Mouse (Mus musculus) spleen, postnatal 36 days (tissue): ENCODE measurements around the gene Slc24a3.

Experiments
- DNase-seq, 2 experiments: peaks; one replicate each; pipeline ENCODE4 v3.0.0; 2022; ENCODE audit warnings: low spot score in 2 of 2, mixed read lengths in 1 of 2

Slc24a3 gene

DNA sequence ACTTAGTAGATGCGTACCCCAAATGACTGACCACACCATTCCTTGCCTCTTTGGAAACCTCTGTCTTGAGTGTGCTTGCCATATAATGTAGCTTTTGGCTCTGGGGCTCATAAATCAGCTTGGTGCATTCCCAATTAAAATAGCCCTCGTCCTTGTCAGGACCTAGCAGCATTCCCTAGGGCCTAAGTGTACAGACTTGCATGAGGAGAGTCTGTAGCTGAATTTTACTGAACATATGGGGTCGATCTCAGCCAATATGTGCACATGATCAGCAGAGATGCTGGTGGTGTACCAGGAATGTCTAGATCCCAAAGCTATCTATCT is 254.3 kb downstream of the Slc24a3 start:
- no peak for DNase-seq

DNA sequence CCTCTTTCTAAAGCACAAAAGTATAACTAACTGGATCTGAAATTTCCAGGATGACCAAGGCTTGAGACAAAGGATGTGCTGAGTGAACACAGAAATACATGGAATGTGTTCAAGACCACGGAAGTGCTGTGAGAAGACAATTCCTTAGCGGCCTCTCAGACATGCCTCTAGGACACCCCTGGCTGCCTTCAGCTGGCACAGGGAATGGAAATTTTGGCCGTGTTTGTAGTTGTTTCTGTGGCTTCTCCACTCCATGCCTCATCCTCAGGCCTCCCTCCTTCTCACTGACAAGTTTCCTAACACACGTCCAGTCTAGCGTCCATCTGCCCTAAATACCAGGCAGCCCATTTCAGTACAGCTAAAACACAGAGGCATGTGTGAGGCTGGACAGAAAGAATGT is 262.4 kb downstream of the Slc24a3 start:
- no peak for DNase-seq

DNA sequence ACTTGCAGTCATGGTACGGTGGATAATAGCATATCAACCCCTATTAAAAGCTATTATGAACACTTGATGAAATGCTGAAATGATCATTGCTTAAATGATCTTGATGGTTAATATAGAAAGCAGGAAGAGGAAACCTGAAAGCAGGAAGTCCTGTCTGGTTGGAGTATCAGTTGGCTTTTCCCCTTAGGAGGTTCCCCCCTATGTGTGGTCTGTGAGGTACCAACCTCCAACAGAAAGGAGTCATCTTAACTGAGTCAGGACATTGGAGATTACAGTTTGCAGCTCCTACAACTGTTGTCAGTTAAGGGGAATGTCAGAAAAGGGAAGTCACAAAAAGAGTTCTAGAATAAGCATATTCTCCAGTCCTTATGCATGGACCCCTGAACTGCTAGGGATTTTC is 266.5 kb downstream of the Slc24a3 start:
- DNase-seq = no peak

DNA sequence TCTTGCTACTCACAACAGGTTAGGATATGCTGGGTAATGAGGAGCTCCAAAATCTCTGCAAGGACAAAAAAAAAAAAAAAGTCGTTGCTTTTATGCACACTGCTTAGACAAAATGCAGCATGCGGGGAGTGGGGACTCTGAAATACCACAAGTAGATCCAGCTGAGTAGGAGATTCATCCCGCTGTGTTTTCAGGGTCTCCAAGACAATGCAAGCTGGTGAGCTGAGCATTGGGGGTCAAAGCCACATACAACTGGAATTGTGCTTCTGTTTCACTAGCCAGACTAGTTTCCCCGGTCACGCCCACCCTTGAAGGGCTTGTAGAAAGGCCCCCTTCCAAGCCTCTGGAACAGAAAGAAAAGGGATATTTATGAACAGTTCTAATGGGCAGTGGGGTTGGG is 270.8 kb downstream of the Slc24a3 start:
- DNase-seq = no peak

DNA sequence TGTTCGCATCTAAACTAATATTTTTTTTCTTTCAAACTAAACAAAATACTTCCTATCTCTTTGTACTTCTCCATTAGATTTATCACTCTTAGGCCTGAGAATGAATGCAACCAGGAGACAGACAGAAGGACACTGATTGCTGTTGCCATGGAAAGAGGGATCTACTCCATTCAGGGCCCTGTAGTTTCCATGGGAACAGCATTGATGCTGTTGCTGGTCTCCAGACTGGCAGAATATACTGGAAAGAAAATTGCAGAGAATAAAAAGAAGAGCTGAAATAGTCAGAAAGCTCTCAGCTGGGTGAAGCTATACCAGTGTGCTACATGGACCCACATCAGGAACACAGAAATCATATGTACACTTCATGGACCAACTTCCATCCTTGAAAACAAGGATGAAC is 272.2 kb downstream of the Slc24a3 start:
- DNase-seq = no peak

DNA sequence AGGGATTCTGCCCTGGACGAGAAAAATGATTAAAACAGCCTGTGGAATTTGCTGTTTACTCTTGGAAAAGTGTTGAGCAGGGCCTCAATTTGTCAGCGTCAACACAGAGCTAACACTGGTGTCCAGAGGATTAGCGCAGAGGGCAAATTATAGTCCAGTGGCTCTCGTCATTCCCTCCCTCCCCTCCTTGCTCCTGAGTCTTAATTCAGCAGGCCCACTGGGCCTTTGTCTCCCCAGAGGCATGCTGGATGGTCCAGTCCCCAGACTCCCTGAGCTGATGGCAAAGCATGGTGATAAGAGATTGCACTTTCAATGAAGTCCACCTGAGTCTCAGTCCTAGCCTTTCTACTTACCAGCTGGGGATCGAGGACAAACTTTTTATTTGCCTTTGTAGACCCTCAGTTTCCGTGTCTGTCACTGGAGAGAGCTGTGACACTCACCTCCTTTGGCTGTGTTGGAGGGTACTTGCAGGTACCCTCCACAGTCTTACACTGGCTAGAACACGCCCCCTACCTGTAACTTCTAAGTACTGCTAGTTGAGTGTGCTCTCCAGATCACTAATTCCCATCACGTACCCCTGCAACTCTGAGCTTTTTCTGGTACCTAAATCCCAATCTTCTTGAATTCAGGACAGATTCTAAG is 289.7 kb downstream of the Slc24a3 start:
- no peak for DNase-seq

DNA sequence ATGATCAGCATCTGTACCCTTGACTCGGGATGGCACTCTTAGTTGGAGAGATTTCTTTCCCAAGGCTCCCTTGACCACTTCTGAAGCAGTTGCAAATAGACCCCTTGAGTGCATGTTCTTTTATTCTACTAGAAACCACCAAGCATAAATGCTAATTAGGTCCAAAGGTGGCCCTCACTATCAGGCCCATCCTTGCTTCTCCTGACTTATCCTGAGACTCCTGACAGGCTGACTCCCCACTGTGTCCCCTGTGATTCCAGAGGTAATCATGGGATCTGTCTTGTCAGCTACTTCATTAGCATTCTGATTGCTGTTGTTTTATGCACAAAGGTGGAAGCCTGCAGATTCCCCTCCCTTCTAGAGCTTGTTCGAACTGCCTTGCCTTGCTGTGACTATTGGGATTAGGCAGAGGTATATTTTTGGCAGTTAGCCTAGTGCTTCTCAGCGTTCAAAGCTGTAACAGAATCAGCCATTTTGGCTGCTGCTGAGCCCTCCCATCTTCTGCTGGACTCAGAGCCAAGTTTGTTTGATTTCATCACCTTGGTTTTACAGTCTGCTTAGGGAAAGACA is 293.4 kb downstream of the Slc24a3 start:
- DNase-seq = no peak

DNA sequence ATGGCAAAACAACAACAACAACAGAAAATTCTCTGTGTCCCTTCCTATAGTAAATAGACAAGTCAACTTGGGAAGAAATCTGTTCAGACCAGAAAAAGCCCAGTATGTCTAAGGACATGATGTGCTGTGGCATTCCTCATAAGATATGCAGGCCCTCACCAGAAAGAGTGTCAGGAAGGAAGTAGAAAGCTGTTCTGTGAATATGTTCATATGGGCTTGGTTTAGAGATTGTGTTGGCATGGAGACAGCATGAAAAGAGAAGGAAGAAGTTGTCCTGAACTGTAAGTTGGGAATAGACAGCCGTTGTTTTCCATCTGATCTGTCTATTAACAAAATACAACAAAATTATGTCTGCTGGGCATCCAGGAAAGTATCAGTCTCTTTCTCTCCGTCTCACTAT is 294.7 kb downstream of the Slc24a3 start:
- DNase-seq = no peak

DNA sequence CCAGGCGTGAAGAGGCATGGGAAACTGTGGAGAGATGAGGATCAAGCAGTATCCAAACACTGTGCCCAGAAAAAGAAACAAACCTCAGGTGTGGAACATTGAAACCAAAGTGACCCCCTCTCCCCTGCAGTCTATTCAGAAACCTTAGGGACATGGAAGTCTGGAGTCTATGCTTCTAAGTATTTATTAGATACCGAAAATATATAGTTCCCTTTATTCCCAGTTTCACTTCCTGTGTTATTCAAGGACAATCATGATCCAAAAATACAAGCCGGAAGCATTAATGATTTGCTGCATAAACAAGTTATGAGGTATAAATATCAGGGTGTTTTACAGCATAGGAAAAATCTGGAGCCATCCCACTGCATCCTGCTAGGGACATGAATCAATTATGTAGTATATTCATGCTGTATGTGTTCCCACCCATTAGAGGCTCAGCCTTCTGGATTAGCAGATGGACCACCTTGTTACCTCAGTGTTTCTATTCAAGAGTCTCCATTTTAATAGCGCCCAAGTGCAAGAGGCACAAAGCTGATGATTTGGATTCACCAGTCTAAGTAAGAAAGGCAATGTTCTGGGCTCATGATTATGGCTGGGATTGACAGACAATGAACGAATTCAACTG is 301.3 kb downstream of the Slc24a3 start:
- no peak for DNase-seq

DNA sequence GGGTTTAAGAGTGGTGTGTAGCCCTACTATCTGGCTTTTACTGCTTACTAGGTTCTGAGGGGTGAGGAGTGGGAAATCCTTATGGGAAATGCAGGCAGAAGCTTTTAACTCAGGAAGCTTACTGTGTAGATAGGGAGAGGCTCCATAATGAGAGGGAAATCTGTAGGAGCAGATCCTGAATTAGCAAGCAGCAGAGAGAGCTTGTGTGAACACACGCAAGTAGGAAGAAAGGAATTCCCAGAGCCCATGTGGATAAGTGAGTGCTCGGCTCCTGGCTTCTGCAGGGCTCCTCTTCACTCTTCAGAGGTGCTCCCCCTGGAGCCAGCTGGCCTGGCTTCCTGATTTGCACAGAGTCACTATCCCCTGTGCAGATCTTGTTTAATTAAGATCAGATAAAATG is 309.9 kb downstream of the Slc24a3 start:
- no peak for DNase-seq

DNA sequence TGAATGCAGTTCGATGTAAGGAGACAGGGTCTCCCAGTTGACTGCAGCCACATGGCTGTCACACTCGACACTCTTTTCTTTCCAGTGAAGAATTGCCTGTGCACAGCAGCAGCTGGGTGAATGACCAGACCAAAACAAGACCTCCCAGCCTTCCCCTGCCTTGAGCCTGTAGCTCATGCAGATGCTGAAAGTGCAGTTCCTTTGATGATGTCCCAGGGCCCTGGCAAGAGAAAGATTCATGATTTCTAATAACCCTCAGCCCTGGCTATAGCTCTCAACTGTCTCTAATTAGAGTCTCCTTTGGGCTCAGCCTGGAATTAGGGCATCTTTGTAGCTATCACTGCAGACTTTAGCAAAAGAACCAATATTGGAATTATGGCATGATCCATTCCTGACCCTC is 312.1 kb downstream of the Slc24a3 start:
- DNase-seq = no peak

DNA sequence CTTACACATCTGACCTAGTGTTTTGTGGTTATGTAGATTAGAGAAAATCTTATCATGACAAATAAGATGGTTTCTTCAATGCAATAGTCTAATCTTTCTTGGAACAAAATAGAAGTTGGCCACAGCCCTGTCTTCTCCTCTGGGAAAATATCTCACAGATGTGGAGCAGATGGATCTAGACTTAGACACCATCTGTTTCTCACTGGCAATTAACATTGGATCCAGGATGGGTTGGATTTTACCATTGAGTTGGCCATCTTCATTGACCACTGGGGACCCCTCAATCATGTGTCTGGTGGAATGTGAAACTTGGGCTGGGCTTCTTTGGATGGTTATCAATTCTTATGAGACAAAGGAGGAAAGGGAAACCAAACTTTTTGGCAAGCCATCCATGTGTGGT is 332.7 kb downstream of the Slc24a3 start:
- no peak for DNase-seq

DNA sequence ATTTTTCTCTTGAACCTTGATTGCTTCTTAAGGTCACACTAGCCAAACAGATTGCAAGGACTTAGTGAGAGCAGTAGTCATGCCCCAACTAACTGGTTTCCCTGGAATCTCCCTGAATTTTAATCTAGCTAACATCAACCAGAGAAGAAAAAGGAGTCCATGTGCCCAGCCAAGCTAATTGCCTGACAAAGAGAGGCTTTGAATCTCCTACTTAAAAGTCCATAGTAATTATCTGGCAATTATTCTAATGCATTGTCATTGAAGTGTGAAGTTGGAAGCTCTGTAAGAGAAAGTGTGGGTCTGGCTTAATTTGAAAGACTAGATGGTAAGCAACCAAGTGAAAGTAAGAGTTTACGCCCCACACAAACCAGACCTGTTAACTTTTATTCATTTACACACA is 333.9 kb downstream of the Slc24a3 start:
- no peak for DNase-seq

DNA sequence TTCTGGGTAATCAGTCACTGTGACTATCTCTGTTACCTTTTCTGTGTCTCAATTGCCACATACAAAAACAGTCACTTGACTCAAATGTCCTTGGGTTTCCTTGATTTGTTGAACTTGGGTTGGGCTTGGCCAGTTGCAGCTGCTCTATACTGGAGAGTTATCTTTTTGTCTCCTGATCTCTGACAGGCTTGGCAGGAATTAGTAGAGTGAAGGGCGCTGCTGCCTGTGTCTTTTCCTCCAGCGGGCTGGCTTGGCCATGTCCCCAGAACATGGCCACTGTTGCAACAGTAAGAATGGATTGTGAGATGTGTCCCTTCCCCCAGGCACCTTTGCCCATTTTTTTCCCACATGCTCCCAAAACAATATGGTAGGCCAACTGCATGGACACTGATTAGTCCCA is 340.1 kb downstream of the Slc24a3 start:
- no peak for DNase-seq

DNA sequence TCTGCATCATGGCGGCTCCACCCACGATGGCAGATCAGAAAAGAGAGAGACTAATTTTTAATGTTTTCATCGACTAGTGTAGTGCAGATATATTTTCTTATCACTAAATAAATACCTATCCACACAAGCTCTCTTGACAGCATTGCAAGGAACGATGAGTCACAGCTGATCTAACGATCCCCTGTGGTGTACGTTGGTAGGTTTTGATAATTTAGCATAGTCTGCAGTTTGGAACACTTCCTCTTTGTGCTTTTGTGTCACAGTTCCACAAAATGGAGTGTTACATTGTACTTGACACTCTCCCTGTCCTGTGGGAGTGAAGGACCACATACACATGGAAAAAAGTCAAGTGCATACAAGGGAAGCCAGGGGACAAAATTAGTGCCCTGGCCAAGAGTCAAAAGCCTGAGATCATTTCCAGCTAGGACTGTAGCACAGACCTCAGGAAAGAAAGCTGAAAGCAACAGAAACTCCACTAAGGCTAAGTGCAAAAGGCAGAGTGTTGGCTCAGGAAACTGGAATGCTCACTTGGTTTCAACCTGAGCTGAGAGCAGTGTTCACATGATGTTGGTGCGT is 343.2 kb downstream of the Slc24a3 start:
- DNase-seq = no peak

DNA sequence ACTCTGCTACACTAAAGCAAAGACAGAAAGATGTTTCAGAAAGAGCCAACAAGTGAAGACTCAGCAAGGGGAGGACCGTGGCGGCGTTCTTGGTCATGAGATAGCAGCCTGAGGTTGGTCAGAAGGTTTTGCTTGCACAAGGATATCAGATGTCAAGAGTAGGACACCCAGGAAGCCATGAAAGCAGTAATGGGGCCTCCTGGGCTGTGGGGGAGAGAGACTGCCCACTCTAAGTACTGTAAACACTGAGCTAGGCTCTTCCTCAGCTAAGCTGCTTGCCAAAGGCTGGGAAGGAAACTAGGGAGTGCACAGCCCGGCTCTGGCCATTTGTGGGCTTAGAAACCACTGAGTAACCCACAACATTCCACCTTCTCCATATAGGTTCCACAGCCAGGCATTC is 348.4 kb downstream of the Slc24a3 start:
- DNase-seq = no peak

DNA sequence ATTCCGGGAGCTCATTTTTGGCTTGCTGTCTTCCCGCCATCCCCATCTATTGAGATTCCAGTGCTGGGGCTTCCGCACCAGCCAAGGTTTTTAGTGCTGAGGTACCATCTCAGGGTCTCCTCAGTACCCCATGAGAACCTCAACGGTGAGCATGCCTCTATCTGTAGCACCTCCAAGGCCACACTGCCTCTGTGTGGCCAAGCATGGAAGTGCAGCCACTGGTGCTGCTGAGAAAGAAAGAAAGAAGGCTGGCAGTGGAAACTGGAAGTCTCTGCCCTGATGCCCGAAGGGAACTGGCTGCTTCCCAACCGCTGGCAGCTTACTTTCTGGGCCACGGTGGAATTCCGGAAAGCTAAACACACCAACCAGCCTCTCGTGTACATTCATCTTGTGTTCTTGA is 349.8 kb downstream of the Slc24a3 start:
- DNase-seq = peak in 1 of 2 experiments; percentile 2

DNA sequence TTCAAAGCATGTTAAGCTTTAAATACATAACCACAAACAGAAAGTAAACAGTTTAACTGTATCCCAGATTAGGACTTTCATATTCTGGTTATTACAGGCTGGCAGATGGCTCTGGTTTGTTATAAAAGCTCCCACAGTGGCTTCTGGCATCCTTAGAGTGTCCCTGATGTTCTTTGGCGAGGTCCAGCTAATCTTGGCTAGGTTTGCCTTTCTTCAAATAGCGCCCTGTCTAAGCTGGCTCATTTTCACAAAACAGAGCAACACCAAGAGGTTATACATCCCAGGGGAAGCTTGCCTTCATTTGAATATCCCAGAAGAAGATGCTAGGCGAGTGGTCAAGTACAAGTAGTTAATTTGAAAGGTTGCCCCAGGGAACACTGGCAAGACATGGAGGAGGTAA is 354.5 kb downstream of the Slc24a3 start:
- no peak for DNase-seq

DNA sequence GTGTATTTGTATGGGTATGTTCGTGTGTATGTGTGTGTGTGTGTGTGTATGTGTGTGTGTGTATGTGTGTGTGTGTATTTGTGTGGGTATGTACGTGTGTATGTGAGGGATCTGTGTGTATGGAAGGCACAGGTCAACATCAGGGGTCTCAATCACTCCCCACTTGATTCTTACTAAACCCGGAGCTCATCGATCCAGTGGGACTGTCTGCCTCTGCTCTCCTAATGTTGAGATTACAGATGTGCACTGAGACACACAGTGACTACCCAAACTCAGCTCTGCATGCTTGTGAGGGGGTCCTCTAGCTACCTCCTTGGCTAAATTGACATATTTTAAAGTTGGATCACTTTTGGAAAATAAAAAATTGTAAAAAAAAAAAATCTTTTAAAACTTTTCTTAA is 355.8 kb downstream of the Slc24a3 start:
- no peak for DNase-seq

DNA sequence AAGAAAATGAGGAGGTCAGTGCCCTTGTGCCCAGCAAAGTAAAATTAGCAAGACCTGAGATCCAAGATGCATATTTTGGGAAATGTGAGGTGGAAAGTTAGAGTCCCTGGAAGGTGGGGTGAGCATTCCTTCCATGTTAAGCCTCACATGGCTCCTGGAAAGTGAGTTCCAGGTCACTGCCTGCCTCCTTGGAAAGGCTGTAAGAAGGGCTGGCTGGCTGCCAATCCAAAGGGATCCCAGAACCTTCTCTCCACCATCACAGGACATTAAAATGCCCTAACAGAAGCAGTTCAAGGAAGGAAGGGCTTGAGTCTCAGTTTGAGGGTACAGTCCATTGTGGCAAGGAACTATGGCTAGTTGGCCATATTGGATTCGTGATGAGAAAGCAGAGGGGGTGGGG is 359.6 kb downstream of the Slc24a3 start:
- no peak for DNase-seq

DNA sequence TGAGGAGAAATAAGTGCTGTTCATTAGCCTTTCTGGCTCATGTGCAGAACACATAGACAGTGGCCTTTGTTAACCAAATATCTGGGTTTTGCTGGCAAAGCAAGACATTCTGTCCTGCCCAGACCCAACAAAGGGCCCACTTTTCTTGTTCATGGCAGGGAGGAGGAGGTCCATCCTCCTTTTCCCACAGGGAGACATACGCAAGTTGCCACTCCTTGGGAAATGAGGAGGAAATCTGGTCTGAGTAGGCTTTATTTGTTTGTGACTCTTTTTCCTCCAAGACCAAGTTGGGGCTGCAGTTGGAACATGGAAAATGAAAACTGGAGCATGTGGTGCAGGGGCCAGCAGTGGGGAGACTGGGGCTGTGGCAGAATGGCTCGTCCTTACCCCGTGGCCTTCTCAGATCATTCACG is 363.4 kb downstream of the Slc24a3 start:
- DNase-seq = no peak

DNA sequence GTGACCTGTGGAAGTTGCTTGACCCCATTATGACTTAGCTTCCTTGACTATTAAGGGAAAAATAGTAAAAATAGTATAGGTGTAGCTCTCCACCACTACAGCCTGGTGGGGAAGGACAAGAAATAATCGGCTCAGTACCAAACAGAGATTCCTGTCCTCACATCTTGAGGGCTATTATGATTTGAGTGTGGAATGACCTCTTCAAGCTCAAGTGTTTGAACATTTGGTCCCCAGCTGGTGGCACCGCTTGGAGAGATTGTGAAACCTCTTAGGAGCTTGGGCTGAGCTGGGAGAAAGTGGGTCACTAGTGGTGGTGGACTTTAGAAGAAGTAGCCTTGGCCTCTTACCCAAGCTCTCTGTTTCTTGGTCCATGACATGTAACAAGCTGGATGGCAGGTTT is 365.5 kb downstream of the Slc24a3 start:
- no peak for DNase-seq

DNA sequence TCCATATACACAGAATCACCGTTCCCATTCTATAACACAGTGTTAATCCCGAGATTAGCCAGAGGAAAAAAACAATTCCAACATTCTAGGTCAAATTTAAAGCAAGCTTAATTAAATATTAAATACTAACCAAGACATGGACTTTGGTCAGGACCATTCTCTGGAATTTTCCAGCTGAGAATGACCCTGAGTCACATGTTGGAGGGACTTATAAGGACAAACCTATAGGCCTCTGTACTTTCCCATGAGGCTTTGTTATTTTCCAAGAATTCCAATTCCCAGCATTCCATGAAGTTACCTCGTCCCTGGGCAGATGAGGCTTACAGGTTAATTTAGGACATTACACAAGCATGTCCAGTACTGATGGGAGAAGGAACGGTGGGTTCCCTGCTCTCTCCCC is 367.8 kb downstream of the Slc24a3 start:
- DNase-seq = no peak

DNA sequence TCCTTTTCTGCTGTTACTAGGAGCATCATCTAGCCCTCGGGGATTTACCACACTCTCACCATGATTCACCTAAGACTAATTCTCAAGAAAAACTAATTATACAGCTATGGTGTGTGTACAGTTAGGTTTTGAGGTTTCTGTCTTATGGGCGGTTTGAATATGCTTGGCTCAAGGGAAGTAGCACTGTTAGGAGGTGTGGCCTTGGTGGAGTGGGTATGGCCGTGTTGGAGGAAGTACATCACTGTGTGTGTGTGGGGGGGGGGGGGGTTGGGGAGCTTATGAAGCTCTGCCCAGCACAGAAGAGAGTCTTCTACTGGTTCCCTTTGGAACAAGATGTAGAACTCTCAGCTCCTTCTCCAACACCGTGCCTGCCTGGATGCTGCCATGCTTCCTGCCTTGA is 368.2 kb downstream of the Slc24a3 start:
- DNase-seq = no peak
